Mouse (Mus musculus): ENCODE measurements around the gene Olfr16. TPM values are rescaled to one million over a fixed set of nuclear protein-coding genes. Genes with fewer than 3 reads are reported as not detected.

The Olfr16 gene
- not detected in 2 replicates for total RNA-seq (2014; fragmentation: Nextera tagmentation)
- total RNA-seq (2017): not detected in 2 replicates

GRCm38 (mm10) chr1:172950160-172950559 is at the start of gene Olfr16:
Olfr16 (plus strand) TSS chr1:172950409.
- no peak for ATAC-seq (replicated peaks; ENCODE audit: low FRiP score, low TSS enrichment, poor library complexity, severe bottlenecking)

DNA sequence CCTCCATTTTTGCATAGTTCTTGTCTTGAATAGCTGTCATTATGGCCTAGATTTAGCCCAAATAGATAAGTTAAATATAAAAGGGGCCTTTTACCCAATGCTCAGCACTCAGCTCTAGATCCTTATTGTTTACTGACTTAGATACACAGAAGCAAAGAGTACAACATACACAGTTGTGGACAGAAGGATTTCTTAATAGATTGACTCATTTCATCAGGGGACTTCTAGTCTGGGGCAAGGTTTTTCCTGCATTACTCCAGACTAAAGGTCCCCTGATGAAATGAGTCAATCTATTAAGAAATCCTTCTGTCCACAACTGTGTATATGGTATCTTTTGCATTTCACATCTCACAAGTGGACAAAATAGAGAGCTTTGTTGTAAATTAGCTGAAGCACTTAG is 46.9 kb upstream of the Olfr16 start:
- no peak for ATAC-seq (replicated peaks; ENCODE audit: low FRiP score, low TSS enrichment, poor library complexity, severe bottlenecking)

DNA sequence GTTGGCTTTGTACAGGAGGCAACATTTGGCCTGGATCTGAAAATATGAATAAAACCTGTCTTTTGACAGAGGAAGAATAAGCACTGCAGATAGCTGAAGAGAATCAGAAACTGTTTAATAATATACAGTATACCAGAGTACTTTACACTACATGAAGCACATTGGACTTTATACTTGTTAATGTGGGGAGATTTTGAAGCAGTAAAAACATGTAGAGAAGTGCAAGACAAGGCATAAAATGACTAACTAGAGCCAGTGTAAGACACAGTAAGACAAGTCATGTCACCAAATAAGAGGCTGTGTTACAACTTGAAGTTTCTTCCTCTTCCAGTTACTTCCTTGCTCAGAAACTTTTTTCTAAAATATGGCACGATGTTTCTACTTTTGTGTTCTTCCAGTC is 33.1 kb upstream of the Olfr16 start:
- no peak for ATAC-seq (replicated peaks; ENCODE audit: low FRiP score, low TSS enrichment, poor library complexity, severe bottlenecking)

GRCm38 (mm10) chr1:172918450-172918849 is 31.8 kb upstream of the Olfr16 start:
- no peak for ATAC-seq (replicated peaks; ENCODE audit: low FRiP score, low TSS enrichment, poor library complexity, severe bottlenecking)

DNA sequence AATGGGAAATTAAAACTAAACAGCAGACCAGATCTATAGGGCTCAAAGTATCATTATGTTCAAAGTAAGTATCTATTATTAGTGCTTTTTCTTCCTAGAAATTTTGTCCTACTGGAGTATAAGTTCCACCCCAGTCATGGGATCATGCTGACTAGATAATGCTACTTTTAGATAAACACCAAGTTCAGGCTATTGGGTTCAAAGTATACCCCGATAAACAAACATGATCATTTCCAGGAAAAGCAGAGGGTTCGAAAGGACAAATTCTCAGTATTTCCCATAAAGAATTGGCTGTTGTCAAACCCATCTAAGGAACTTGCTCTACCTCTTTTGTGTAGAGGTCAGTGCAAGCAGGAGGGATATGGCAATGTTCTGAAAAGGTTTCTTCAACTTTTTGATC is 18.0 kb upstream of the Olfr16 start:
- ATAC-seq (replicated peaks; ENCODE audit: low FRiP score, low TSS enrichment, poor library complexity, severe bottlenecking): no peak

GRCm38 (mm10) chr1:172951171-172951720 is 1.0 kb downstream of the Olfr16 start:
- no peak for ATAC-seq (replicated peaks; ENCODE audit: low FRiP score, low TSS enrichment, poor library complexity, severe bottlenecking)

GRCm38 (mm10) chr1:172955376-172955775 is 5.2 kb downstream of the Olfr16 start:
- no peak for ATAC-seq (replicated peaks; ENCODE audit: low FRiP score, low TSS enrichment, poor library complexity, severe bottlenecking)

- ATAC-seq (replicated peaks; ENCODE audit: low FRiP score, low TSS enrichment, poor library complexity, severe bottlenecking): no peak
These were observed 10.2 kb downstream of the Olfr16 start for GRCm38 (mm10) chr1:172960452-172960851.

DNA sequence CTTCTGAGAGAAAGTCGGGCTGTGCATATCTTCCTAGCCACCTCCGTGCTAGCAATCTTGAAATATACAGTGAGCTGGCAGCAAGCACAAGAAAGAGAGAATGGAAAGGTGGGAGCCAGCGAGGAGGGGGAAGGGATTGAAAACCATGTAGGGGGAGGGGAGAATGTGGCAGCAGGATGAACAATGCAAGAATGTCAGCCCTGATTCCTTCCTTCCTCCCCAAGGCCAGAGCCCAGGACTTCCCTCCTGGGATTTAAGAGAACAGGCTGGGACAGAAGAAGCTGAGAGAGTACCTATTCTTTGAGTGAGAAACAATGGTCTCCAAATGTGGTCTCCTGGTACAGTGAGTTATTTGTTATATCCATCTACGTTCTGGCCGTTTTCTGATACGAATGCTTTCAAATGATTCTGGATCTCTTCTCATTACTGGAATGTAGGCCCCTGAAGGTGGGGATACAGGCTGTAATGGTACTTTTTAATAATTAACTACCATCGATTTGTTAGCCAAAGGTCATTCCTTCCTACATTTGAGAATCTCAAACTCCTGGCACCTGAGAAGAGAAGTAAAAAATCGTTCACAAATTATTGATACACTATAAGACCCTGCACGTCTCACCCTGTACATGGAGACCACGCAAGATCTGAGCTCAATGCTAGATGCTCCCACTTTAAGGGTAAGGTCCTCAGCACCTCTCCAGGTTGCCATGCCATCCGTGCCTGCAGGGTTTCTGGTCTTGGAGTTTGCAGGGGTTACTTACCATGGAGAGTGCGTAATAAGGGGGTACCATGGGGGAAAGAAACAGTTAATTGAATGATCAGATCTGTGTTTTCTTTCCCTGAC is 39.8 kb downstream of the Olfr16 start:
- no peak for ATAC-seq (replicated peaks; ENCODE audit: low FRiP score, low TSS enrichment, poor library complexity, severe bottlenecking)

- ATAC-seq (replicated peaks; ENCODE audit: low FRiP score, low TSS enrichment, poor library complexity, severe bottlenecking): no peak
These were observed 40.4 kb downstream of the Olfr16 start for GRCm38 (mm10) chr1:172990635-172991009.

Other genes starting within 250 kb of the Olfr16 start
- gene Apcs, start 55.4 kb upstream of the Olfr16 start, total RNA-seq (2014; fragmentation: Nextera tagmentation): not detected in 2 replicates
- gene Apcs, start 55.4 kb upstream of the Olfr16 start, total RNA-seq (2017): not detected in 2 replicates
- not detected in 2 replicates for gene Olfr1408, start 187.0 kb downstream of the Olfr16 start, total RNA-seq (2014; fragmentation: Nextera tagmentation)
- not detected in 2 replicates for gene Olfr1408, start 187.0 kb downstream of the Olfr16 start, total RNA-seq (2017)
- gene Olfr1406, start 240.2 kb downstream of the Olfr16 start, total RNA-seq (2014; fragmentation: Nextera tagmentation): not detected in 2 replicates
- not detected in 2 replicates for gene Olfr1406, start 240.2 kb downstream of the Olfr16 start, total RNA-seq (2017)
- gene Olfr218, start 247.4 kb downstream of the Olfr16 start, total RNA-seq (2014; fragmentation: Nextera tagmentation): not detected in 2 replicates
- gene Olfr218, start 247.4 kb downstream of the Olfr16 start, total RNA-seq (2017): not detected in 2 replicates